Mouse (Mus musculus): ENCODE data around the gene Taf5l. TPM values are rescaled to one million over a fixed set of nuclear protein-coding genes. Genes with fewer than 3 reads are reported as not detected.
"Not testable (repeated sequence)": the region's sequence is repeated elsewhere in the genome, so short reads cannot be mapped to it uniquely, and the experiment has no call there.

Taf5l gene
- total and polyA plus RNA-seq, 3 experiments: 86.3 to 88.4 TPM; not detected in 1

DNA sequence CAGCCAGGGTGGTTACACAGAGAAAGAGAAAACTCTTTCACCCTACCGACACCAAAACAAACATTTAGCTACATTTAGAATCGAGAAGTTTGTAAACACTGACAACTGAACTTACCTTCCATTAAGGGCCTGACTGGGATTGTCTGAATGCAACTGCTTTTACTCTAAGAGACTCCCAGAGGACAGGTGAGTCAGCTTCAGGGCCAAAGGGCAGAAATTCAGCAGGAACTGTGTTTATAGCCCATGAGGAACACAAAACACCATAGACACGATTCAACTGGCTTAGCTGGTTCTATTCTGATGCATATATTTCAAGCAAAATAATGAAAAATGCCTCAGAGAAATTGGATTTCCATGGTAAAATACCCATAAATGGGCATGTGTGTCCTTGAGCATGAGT is 6.4 kb downstream of the Taf5l start:
- Histone ChIP-seq H3K79me2 (ENCODE audit: control insufficient read depth, insufficient read depth, low read length, poor library complexity) (peaks cover 86% of the 10 kb centered on the region), H3K27me3 (ENCODE audit: control insufficient read depth in 1 of 2, insufficient read depth in 2 of 2, low read length in 2 of 2) (no peaks in the 10 kb centered on the region), H3K9ac (ENCODE audit: control insufficient read depth, low read depth, low read length, poor library complexity, severe bottlenecking) (no peak overlapping the region), H3K4me1 (ENCODE audit: control insufficient read depth in 1 of 2, insufficient read depth in 2 of 2, low read length in 2 of 2) (peaks cover 5 to 24% of the 10 kb centered on the region in 2 experiments; a peak in 3 of 4 replicates), H3K27ac (ENCODE audit: control insufficient read depth, low read depth, low read length) (no peak overlapping the region), H3K4me3 (ENCODE audit: control insufficient read depth in 1 of 2, insufficient read depth in 1 of 2, low read depth in 2 of 2, low read length in 2 of 2) (no peak overlapping the region), H3K9me3 (replicated peaks; ENCODE audit: insufficient read depth, low read length) (no peaks in the 10 kb centered on the region), H3K36me3 (ENCODE audit: control insufficient read depth in 1 of 2, insufficient read depth in 2 of 2, low read length in 2 of 2) (peaks cover 8 to 37% of the 10 kb centered on the region in 2 experiments)
- TF ChIP-seq ZKSCAN1 (IDR thresholded peaks at IDR 0.05; ENCODE audit: low read depth, low read length): no peak
- TF ChIP-seq JUND (IDR thresholded peaks at IDR 0.05; ENCODE audit: low read depth, low read length): no peak
- no peak for TF ChIP-seq ZMIZ1 (IDR thresholded peaks at IDR 0.05; ENCODE audit: low read depth, low read length)
- TF ChIP-seq CTCF (IDR thresholded peaks at IDR 0.05 in 2 of 3, conservative IDR thresholded peaks at IDR 0.05 in 1 of 3; ENCODE audit: control insufficient read depth in 1 of 3, insufficient read depth in 1 of 3, low read depth in 2 of 3, low read length in 3 of 3, poor library complexity in 1 of 3, severe bottlenecking in 1 of 3): no peak
- no peak for DNase-seq (ENCODE audit: low read depth, low spot score)

DNA sequence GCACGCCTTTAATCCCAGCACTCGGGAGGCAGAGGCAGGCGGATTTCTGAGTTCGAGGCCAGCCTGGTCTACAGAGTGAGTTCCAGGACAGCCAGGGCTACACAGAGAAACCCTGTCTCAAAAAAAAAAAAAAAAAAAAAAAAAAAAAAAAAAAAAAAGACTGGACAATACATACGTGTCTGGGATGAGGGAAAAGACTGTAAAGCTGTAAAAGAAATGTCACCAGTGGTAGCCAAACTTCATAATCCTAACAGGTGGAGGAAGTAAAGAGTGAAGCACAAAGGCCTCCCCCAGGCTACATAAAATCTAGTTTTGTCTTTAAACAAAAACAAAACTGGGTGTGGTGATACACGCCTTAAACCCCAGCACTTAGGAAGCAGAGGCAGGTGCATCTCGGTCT is 6.9 kb downstream of the Taf5l start:
- H3K9ac ChIP-seq (ENCODE audit: control insufficient read depth, low read depth, low read length, poor library complexity, severe bottlenecking): not testable (repeated sequence)

DNA sequence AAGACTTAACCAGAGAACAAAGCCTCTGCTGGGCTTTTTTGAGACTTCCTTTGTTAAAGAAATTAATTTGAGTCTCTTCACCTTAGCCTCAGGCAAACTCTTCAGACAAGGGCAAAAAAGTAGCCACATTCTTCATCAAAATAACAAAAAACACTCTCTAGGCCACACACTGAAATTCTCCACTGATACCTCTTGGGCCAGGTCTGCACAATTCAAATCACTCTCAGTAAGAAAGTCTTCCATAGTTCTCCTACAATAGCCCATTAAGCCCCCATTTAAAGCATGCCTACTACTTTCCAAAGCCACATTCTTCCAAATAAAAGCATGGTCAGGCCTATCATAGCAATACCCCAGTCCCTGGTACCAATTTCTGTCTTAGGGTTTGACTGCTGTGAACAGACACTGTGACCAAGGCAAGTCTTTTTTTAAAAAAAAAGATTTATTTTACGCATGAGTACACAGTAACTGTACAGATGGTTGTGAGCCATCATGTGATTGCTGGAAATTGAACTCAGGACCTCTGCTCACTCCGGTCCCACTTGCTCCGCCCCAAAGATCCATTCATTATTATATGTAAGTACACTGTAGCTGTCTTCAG is 9.1 kb downstream of the Taf5l start:
- no peaks in the 10 kb centered on the region for H3K27me3 ChIP-seq (ENCODE audit: control insufficient read depth in 1 of 2, insufficient read depth in 2 of 2, low read length in 2 of 2)
- no peak overlapping the region for H3K4me3 ChIP-seq (ENCODE audit: control insufficient read depth in 1 of 2, insufficient read depth in 1 of 2, low read depth in 2 of 2, low read length in 2 of 2)
- H3K4me1 ChIP-seq (ENCODE audit: control insufficient read depth in 1 of 2, insufficient read depth in 2 of 2, low read length in 2 of 2): peaks cover 3 to 5% of the 10 kb centered on the region in 2 experiments; a peak in 1 of 4 replicates
- DNase-seq (ENCODE audit: low read depth, low spot score): no peak
- H3K36me3 ChIP-seq (ENCODE audit: control insufficient read depth in 1 of 2, insufficient read depth in 2 of 2, low read length in 2 of 2): peaks cover 22 to 23% of the 10 kb centered on the region in 2 experiments
- H3K79me2 ChIP-seq (ENCODE audit: control insufficient read depth, insufficient read depth, low read length, poor library complexity): peaks cover 62% of the 10 kb centered on the region
- H3K27ac ChIP-seq (ENCODE audit: control insufficient read depth, low read depth, low read length): no peak overlapping the region
- H3K9me3 ChIP-seq (replicated peaks; ENCODE audit: insufficient read depth, low read length): no peaks in the 10 kb centered on the region
- TF ChIP-seq ZC3H11A (IDR thresholded peaks at IDR 0.05; ENCODE audit: low read depth, low read length) (no peak), SIN3A (IDR thresholded peaks at IDR 0.05; ENCODE audit: low read length) (no peak), CTCF (IDR thresholded peaks at IDR 0.05 in 2 of 3, conservative IDR thresholded peaks at IDR 0.05 in 1 of 3; ENCODE audit: control insufficient read depth in 1 of 3, insufficient read depth in 1 of 3, low read depth in 2 of 3, low read length in 3 of 3, poor library complexity in 1 of 3, severe bottlenecking in 1 of 3) (no peak), USF1 (IDR thresholded peaks at IDR 0.05; ENCODE audit: low read depth, low read length) (no peak), KAT2A (conservative IDR thresholded peaks at IDR 0.05; ENCODE audit: low read depth, low read length) (no peak), MYC (IDR thresholded peaks at IDR 0.05; ENCODE audit: low read depth, low read length) (no peak), MAX (IDR thresholded peaks at IDR 0.05; ENCODE audit: low read length) (no peak), POLR2AphosphoS5 (IDR thresholded peaks at IDR 0.05; ENCODE audit: borderline replicate concordance, low read depth, low read length) (no peak), MEF2A (IDR thresholded peaks at IDR 0.05; ENCODE audit: extremely low read depth, insufficient replicate concordance, low read depth, low read length, poor library complexity, severe bottlenecking) (no peak), BHLHE40 (IDR thresholded peaks at IDR 0.05; ENCODE audit: borderline replicate concordance, low read depth, low read length) (no peak), UBTF (IDR thresholded peaks at IDR 0.05; ENCODE audit: borderline replicate concordance, insufficient read depth, low read depth, low read length) (no peak), CHD1 (IDR thresholded peaks at IDR 0.05; ENCODE audit: low read depth, low read length) (no peak), POLR2A (IDR thresholded peaks at IDR 0.05; ENCODE audit: control insufficient read depth in 1 of 2, insufficient read depth in 1 of 2, low read depth in 1 of 2, low read length in 2 of 2, poor library complexity in 1 of 2) (no peak), CHD2 (IDR thresholded peaks at IDR 0.05; ENCODE audit: low read length) (no peak), TCF12 (IDR thresholded peaks at IDR 0.05; ENCODE audit: low read depth, low read length) (no peak)
- no peak overlapping the region for H3K9ac ChIP-seq (ENCODE audit: control insufficient read depth, low read depth, low read length, poor library complexity, severe bottlenecking)

More for the DNA sequence above, 6.9 kb downstream of the Taf5l start:
- not testable (repeated sequence) for H3K27me3 ChIP-seq (ENCODE audit: control insufficient read depth in 1 of 2, insufficient read depth in 2 of 2, low read length in 2 of 2); DNase-seq (ENCODE audit: low read depth, low spot score); H3K27ac ChIP-seq (ENCODE audit: control insufficient read depth, low read depth, low read length); H3K9me3 ChIP-seq (replicated peaks; ENCODE audit: insufficient read depth, low read length); H3K4me3 ChIP-seq (ENCODE audit: control insufficient read depth in 1 of 2, insufficient read depth in 1 of 2, low read depth in 2 of 2, low read length in 2 of 2)
- Histone ChIP-seq H3K4me1 (ENCODE audit: control insufficient read depth in 1 of 2, insufficient read depth in 2 of 2, low read length in 2 of 2) (peaks cover 3 to 19% of the 10 kb centered on the region in 2 experiments; a peak in 2 of 4 replicates), H3K79me2 (ENCODE audit: control insufficient read depth, insufficient read depth, low read length, poor library complexity) (peaks cover 81% of the 10 kb centered on the region), H3K36me3 (ENCODE audit: control insufficient read depth in 1 of 2, insufficient read depth in 2 of 2, low read length in 2 of 2) (peaks cover 10 to 32% of the 10 kb centered on the region in 2 experiments)
- peak; percentile 58; the same call in 1 of the 2 replicates for TF ChIP-seq ZNF384 (IDR thresholded peaks at IDR 0.05; ENCODE audit: low read depth, low read length)
